8 mouse cellular contexts compared by ENCODE assay signal in genomic region chr14:121878176-121878858, GRCm38 (mm10). TPM values are rescaled to one million over a fixed set of nuclear protein-coding genes. Genes with fewer than 3 reads are reported as not detected.
DNase-seq lines count a peak whose midpoint lies in the region; ATAC-seq and TF ChIP-seq lines count a peak whose summit lies in the region.

Gene Ubac2, plus strand, starts transcription at chr14:121878620.

- H3K27ac ChIP-seq in MEL (ENCODE audit: control insufficient read depth, low read depth, low read length): peak within 1 kb of the TSS; percentile 93
- peak within 1 kb of the TSS; percentile 41 for H3K27ac ChIP-seq in cerebellum, adult 2 months (ENCODE audit: insufficient read depth, low read length)
- H3K27ac ChIP-seq in forebrain, postnatal 0 days (ENCODE audit: low read depth, low read length): peak within 1 kb of the TSS; percentile 84
- H3K27ac ChIP-seq in lung, embryonic 15.5 days: peak within 1 kb of the TSS; percentile 96

- H3K36me3 ChIP-seq in MEL (ENCODE audit: control insufficient read depth in 1 of 2, insufficient read depth in 2 of 2, low read length in 2 of 2): peaks cover 0 to 6% of the 10 kb centered on the region in 2 experiments; a peak in 2 of 4 replicates
- no peaks in the 10 kb centered on the region for H3K36me3 ChIP-seq in forebrain, postnatal 0 days (ENCODE audit: insufficient read depth)
- no peaks in the 10 kb centered on the region for H3K36me3 ChIP-seq in lung, embryonic 15.5 days

- H3K4me3 ChIP-seq in MEL (ENCODE audit: control insufficient read depth in 1 of 2, insufficient read depth in 1 of 2, low read depth in 2 of 2, low read length in 2 of 2): peak within 1 kb of the TSS; percentile 84 to 90
- H3K4me3 ChIP-seq in cerebellum, adult 2 months (replicated peaks; ENCODE audit: insufficient read depth, low read depth, low read length): peak within 1 kb of the TSS; percentile 78
- H3K4me3 ChIP-seq in forebrain, postnatal 0 days (ENCODE audit: low read depth, low read length): peak within 1 kb of the TSS; percentile 88
- peak within 1 kb of the TSS; percentile 96 for H3K4me3 ChIP-seq in lung, embryonic 15.5 days

- H3K27me3 ChIP-seq in MEL (ENCODE audit: control insufficient read depth in 1 of 2, insufficient read depth in 2 of 2, low read length in 2 of 2): no peaks in the 10 kb centered on the region
- H3K27me3 ChIP-seq in cerebellum, adult 2 months (ENCODE audit: control insufficient read depth, insufficient read depth, low read length): no peaks in the 10 kb centered on the region
- H3K27me3 ChIP-seq in forebrain, postnatal 0 days (ENCODE audit: insufficient read depth, low read length): no peaks in the 10 kb centered on the region
- no peaks in the 10 kb centered on the region for H3K27me3 ChIP-seq in lung, embryonic 15.5 days

- peak; percentile 99 for ATAC-seq in forebrain, postnatal 0 days
- ATAC-seq in lung, embryonic 15.5 days (ENCODE audit: borderline replicate concordance, extremely low read depth, low FRiP score, low TSS enrichment): peak; percentile 98

- peaks cover under 1 to 3% of the 10 kb centered on the region in 2 experiments; a peak in 2 of 4 replicates for H3K4me1 ChIP-seq in MEL (ENCODE audit: control insufficient read depth in 1 of 2, insufficient read depth in 2 of 2, low read length in 2 of 2)
- peaks cover 11% of the 10 kb centered on the region; the same call in 1 of the 2 replicates for H3K4me1 ChIP-seq in cerebellum, adult 2 months (ENCODE audit: control insufficient read depth, insufficient read depth, low read length)
- H3K4me1 ChIP-seq in forebrain, postnatal 0 days (ENCODE audit: insufficient read depth): no peaks in the 10 kb centered on the region; the same call in none of the 2 replicates
- peaks cover 17% of the 10 kb centered on the region for H3K4me1 ChIP-seq in lung, embryonic 15.5 days

- DNase-seq in MEL (ENCODE audit: low read depth, low spot score): peak; percentile 97
- peak; percentile 99 for DNase-seq in cerebellum, adult 2 months
- DNase-seq in forebrain, postnatal 0 days: peak; percentile 100
- peak; percentile 99 for DNase-seq in heart, postnatal 4 days
- peak; percentile 97 to 98 for DNase-seq in layer of hippocampus, adult 8-10 months (ENCODE audit: low spot score in 2 of 2)
- DNase-seq in ovary, adult 18-20 months (ENCODE audit: low spot score): peak; percentile 97
- DNase-seq in thymus, postnatal 0 days (ENCODE audit: low spot score): peak; percentile 99

- H3K79me2 ChIP-seq in MEL (ENCODE audit: control insufficient read depth, insufficient read depth, low read length, poor library complexity): peaks cover 15% of the 10 kb centered on the region

- 0 out of 4 replicates have a peak, but pooled peaks of 1 of the 2 experiments have one; percentile 21 for TF ChIP-seq EP300 in MEL (IDR thresholded peaks at IDR 0.05; ENCODE audit: low read depth in 1 of 2, low read length in 2 of 2)

- no peak for TF ChIP-seq CTCF in MEL (IDR thresholded peaks at IDR 0.05 in 2 of 3, conservative IDR thresholded peaks at IDR 0.05 in 1 of 3; ENCODE audit: control insufficient read depth in 1 of 3, insufficient read depth in 1 of 3, low read depth in 2 of 3, low read length in 3 of 3, poor library complexity in 1 of 3, severe bottlenecking in 1 of 3)
- no peak for TF ChIP-seq CTCF in cerebellum, adult 2 months (IDR thresholded peaks at IDR 0.05; ENCODE audit: borderline replicate concordance, insufficient read depth, low read depth, low read length)
- peak; percentile 58 for TF ChIP-seq CTCF in forebrain, postnatal 0 days (IDR thresholded peaks at IDR 0.05; ENCODE audit: low read depth)

- TF ChIP-seq RAD21 in MEL (IDR thresholded peaks at IDR 0.05; ENCODE audit: low read depth, low read length): no peak

- H3K4me2 ChIP-seq in forebrain, postnatal 0 days (ENCODE audit: low read depth): peak within 1 kb of the TSS; percentile 75
- H3K4me2 ChIP-seq in lung, embryonic 15.5 days: peak within 1 kb of the TSS; percentile 90

- H3K9me3 ChIP-seq in MEL (replicated peaks; ENCODE audit: insufficient read depth, low read length): no peaks in the 10 kb centered on the region
- no peaks in the 10 kb centered on the region for H3K9me3 ChIP-seq in forebrain, postnatal 0 days (ENCODE audit: low read length)
- H3K9me3 ChIP-seq in lung, embryonic 15.5 days: no peaks in the 10 kb centered on the region

- WGBS in cerebellum, adult 2 months: under 1% methylated on average over 61 of the region's 61 CpGs
- WGBS in forebrain, postnatal 0 days: under 1% methylated on average over 60 of the region's 61 CpGs
- WGBS in lung, embryonic 15.5 days: under 1% methylated on average over 60 of the region's 61 CpGs

- peak; percentile 52 to 88; a peak in 3 of 4 replicates for TF ChIP-seq POLR2A in MEL (IDR thresholded peaks at IDR 0.05; ENCODE audit: control insufficient read depth in 1 of 2, insufficient read depth in 1 of 2, low read depth in 1 of 2, low read length in 2 of 2, poor library complexity in 1 of 2)
- TF ChIP-seq POLR2A in cerebellum, adult 2 months (IDR thresholded peaks at IDR 0.05; ENCODE audit: borderline replicate concordance, insufficient read depth, low read length): 0 out of 2 replicates have a peak, but pooled peaks have one; percentile 47

- peak within 1 kb of the TSS; percentile 92 for H3K9ac ChIP-seq in MEL (ENCODE audit: control insufficient read depth, low read depth, low read length, poor library complexity, severe bottlenecking)
- peak within 1 kb of the TSS; percentile 90 for H3K9ac ChIP-seq in forebrain, postnatal 0 days
- H3K9ac ChIP-seq in lung, embryonic 15.5 days: peak within 1 kb of the TSS; percentile 97

TF ChIP-seq in MEL, 35 proteins besides CTCF, POLR2A, EP300 and RAD21 (continues in another document):
- TF ChIP-seq BHLHE40 (IDR thresholded peaks at IDR 0.05; ENCODE audit: borderline replicate concordance, low read depth, low read length) (no peak), POLR2AphosphoS5 (IDR thresholded peaks at IDR 0.05; ENCODE audit: borderline replicate concordance, low read depth, low read length) (no peak; the same call in 1 of the 2 replicates), UBTF (IDR thresholded peaks at IDR 0.05; ENCODE audit: borderline replicate concordance, insufficient read depth, low read depth, low read length) (no peak), TBP (IDR thresholded peaks at IDR 0.05; ENCODE audit: low read depth, low read length) (peak; percentile 73), KAT2A (conservative IDR thresholded peaks at IDR 0.05; ENCODE audit: low read depth, low read length) (peak; percentile 75), ZC3H11A (IDR thresholded peaks at IDR 0.05; ENCODE audit: low read depth, low read length) (no peak), MAX (IDR thresholded peaks at IDR 0.05; ENCODE audit: low read length) (peak; percentile 89), NELFE (IDR thresholded peaks at IDR 0.05; ENCODE audit: low read depth, low read length) (peak; percentile 87), MYB (IDR thresholded peaks at IDR 0.05; ENCODE audit: low read depth, low read length) (0 out of 2 replicates have a peak, but pooled peaks have one; percentile 17), ETS1 (IDR thresholded peaks at IDR 0.05; ENCODE audit: low read depth, low read length) (peak; percentile 69), USF1 (IDR thresholded peaks at IDR 0.05; ENCODE audit: low read depth, low read length) (peak; percentile 39), ZMIZ1 (IDR thresholded peaks at IDR 0.05; ENCODE audit: low read depth, low read length) (no peak; the same call in 1 of the 2 replicates), USF2 (IDR thresholded peaks at IDR 0.05; ENCODE audit: borderline replicate concordance in 1 of 2, insufficient read depth in 1 of 2, low read depth in 1 of 2, low read length in 2 of 2) (no peak), HCFC1 (IDR thresholded peaks at IDR 0.05; ENCODE audit: low read depth, low read length) (peak; percentile 92), ZNF384 (IDR thresholded peaks at IDR 0.05; ENCODE audit: low read depth, low read length) (no peak; the same call in 1 of the 2 replicates), GATA1 (IDR thresholded peaks at IDR 0.05; ENCODE audit: low read depth, low read length) (no peak), MAFK (IDR thresholded peaks at IDR 0.05; ENCODE audit: borderline replicate concordance, low read depth, low read length) (no peak), JUND (IDR thresholded peaks at IDR 0.05; ENCODE audit: low read depth, low read length) (no peak), MYC (IDR thresholded peaks at IDR 0.05; ENCODE audit: low read depth, low read length) (peak; percentile 88; the same call in 1 of the 2 replicates), MXI1 (IDR thresholded peaks at IDR 0.05; ENCODE audit: low read depth, low read length) (peak; percentile 79), MAZ (IDR thresholded peaks at IDR 0.05; ENCODE audit: low read depth, low read length) (peak; percentile 68), MEF2A (IDR thresholded peaks at IDR 0.05; ENCODE audit: extremely low read depth, insufficient replicate concordance, low read depth, low read length, poor library complexity, severe bottlenecking) (no peak), CHD2 (IDR thresholded peaks at IDR 0.05; ENCODE audit: low read length) (no peak), GABPA (IDR thresholded peaks at IDR 0.05; ENCODE audit: low read depth, low read length) (no peak), ELF1 (IDR thresholded peaks at IDR 0.05; ENCODE audit: low read depth, low read length) (peak; percentile 94), TAL1 (IDR thresholded peaks at IDR 0.05; ENCODE audit: low read length) (no peak), SMC3 (IDR thresholded peaks at IDR 0.05; ENCODE audit: low read depth, low read length) (no peak), NRF1 (IDR thresholded peaks at IDR 0.05; ENCODE audit: insufficient read depth, low read depth, low read length, poor library complexity, severe bottlenecking) (peak; percentile 85), TCF12 (IDR thresholded peaks at IDR 0.05; ENCODE audit: low read depth, low read length) (peak; percentile 51; the same call in 1 of the 2 replicates), ZKSCAN1 (IDR thresholded peaks at IDR 0.05; ENCODE audit: low read depth, low read length) (no peak)

RNA-seq across cellular contexts. Expression of gene Ubac2, which starts in this region (rescaled TPM):
- total RNA-seq in MEL (2012; rRNA removed): 30.5 and 32.9 TPM in 2 replicates
- polyA plus RNA-seq in MEL (2012; ENCODE audit: insufficient read depth in 1 of 2, insufficient read length in 2 of 2, low read depth in 1 of 2, low replicate concordance in 2 of 2, missing spikeins in 1 of 2): 10 to 100 TPM in 1 of 2 experiments, not detected in 1; 44.8 TPM
- polyA plus RNA-seq in cerebellum, adult 2 months (2012; rRNA removed): 44.4 and 45.6 TPM in 2 replicates
- total RNA-seq in forebrain, postnatal 0 days (2014; rRNA removed): 31.6 and 41.9 TPM in 2 replicates
- polyA plus RNA-seq in forebrain, postnatal 0 days (2015; fragmentation: Nextera tagmentation; extraction: Ambion mirVana): 52.6 and 55.9 TPM in 2 replicates
- total RNA-seq in heart, postnatal 4 days (2021): 10 to 100 TPM; 25.2 to 27.3 TPM
- 10 to 100 TPM; 40.3 to 47.1 (median 45.1) TPM for total RNA-seq in layer of hippocampus, adult 8-10 months (2022)
- polyA plus RNA-seq in lung, embryonic 15.5 days (2015; fragmentation: Nextera tagmentation; extraction: Ambion mirVana): 60.3 and 60.4 TPM in 2 replicates
- polyA plus RNA-seq in thymus, postnatal 0 days (2015; fragmentation: Nextera tagmentation; extraction: Ambion mirVana): 90.1 and 102 TPM in 2 replicates

Comparison
In these comparisons a context has a peak if more than half of its experiments do, and no peak if none do; other contexts are left out.
1. Peak in every context shown above with its lines: DNase-seq, ATAC-seq, H3K4me3 ChIP-seq and H3K27ac ChIP-seq.
2. H3K27ac ChIP-seq: peak in every context shown above with its lines; median percentile 96 in lung, embryonic 15.5 days; 93 in MEL; 84 in forebrain, postnatal 0 days; 41 in cerebellum, adult 2 months.